Mouse (Mus musculus) retina, embryonic 14.5 days (tissue): ENCODE data around the gene Kifc3.
A peak's percentile ranks its signal among the peaks of the same experiment; 100 is the strongest.
"Not testable (repeated sequence)": the region's sequence is repeated elsewhere in the genome, so short reads cannot be mapped to it uniquely, and the experiment has no call there.

Experiments
- DNase-seq: peaks from one replicate; pipeline ENCODE4 v3.0.0-alpha.2; 2015; ENCODE audit warnings: low spot score

Gene Kifc3

DNA sequence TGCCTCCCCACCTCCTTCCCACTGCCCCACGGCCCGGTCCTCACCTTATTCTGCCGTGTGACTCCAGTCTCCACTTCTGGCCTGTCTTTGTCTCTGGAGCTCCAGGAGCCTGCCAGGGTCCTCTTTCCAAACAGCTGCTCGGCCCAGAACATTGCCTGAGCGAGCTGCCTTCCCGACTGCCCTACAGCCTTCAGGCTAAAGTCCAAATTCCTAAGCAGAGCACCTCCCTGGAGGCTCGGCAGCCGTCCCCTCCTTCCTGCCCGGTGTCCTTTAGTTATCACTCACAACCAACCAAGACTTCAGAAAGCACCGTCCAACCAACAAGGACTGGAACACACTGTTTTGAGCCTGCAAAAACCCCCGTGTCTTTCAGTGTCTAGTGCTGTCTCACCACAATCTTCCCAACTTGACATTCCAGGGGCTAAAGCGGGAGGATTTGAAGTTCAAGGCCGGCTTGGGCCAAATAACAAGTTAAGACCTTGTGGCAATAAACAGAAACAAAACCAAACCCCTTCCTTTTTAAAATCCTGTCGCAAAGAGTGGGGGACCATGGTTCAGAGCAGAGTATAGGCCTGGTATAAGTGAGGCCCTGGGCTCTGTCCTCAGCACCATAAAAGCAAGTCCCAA is at the start of gene Kifc3:
Gene Kifc3 (minus strand): TSS at position 164 of the 627 bp plus-strand sequence.
- no peak for DNase-seq

DNA sequence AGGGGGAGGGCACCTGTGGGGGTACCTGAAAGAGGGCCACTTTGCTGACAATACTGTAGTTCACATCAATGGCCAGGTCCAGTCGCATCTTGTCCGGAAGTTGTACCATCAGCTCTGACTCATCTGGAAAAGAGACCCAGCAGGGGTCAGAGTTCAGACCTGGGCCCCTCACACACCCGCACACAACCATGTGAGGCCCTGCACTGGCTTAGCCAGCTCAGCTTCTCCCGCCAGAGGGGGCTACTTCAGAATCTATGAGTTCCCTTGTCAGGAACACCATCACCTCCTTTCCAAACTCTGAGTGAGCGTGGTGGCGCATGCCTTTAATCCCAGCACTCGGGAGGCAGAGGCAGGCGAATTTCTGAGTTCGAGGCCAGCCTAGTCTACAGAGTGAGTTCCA is 49.4 kb upstream of the Kifc3 start:
- DNase-seq = peak; percentile 24

DNA sequence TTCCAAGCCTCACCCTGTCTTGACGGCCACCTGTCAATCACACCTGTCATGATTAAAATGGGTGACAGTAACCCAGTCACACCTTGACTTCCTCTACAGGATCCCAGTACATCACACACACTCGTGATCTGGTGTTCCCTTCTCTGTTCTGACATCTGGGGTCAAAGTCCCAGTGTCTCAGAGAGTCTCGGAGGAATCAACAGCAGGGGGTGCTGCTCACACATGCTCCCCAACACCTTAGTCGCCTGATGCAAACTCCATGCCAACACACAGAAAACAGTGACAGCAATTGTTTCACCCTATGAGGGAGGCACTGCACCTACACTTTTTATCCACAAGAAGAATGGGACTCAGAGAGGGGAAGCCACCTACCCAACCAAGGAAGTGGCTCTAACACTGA is 47.2 kb upstream of the Kifc3 start:
- DNase-seq = peak; percentile 16

DNA sequence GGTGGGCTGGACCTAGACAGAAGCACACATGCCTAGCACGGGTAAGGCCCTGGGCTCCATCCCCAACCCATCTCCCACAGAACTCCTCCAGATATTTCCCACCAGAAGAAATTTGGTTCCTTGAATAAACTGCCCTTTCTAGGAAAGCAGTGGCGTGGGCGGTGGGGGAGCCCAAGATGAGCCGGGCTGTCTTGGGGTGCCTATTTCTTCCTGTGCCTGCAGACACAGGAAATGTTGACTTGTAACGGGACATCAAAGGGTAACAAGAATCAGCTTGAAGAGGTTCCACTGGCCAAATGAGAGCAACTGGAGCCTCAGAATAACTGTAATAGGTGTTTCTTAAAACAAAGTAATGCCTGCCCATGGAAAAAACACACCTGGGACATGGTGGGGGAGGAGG is 44.7 kb upstream of the Kifc3 start:
- DNase-seq = no peak

DNA sequence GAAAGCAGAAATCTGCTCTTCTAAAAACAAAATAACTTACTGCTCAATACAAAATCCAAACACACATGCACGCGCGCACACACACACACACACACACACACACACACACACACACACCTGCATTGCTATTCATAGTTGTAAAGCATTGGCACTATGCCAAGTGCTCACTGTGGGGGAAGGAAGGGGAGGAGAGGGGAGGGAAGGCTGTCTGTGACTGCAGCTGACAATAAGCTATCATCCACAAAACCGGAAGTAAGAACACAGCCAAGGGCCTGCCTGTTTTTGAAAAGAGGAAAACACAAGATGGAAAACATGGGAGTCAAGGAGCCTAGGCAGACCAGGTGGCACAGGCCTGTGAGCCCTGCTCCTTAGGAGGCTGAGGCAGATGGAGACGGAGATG is 42.6 kb upstream of the Kifc3 start:
- no peak for DNase-seq

DNA sequence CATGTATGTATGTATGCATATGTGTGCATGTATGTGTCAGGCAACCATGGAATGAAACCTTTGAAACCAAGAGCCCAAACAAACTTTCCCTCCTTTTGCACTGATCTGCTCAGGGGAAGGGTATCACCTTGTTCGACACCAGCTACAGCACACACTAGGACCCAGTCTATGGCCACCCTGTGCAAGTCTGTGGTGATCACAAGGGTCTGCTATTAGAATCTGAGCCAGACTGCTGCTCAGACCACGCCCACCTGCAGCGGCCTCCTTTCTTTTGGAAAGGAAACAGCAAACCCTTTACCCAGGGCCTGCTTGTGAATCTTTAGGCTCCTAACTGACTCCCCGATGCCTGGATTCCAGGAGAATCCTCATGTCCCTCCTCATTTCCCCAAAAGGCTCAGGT is 41.2 kb upstream of the Kifc3 start:
- peak; percentile 13 for DNase-seq

DNA sequence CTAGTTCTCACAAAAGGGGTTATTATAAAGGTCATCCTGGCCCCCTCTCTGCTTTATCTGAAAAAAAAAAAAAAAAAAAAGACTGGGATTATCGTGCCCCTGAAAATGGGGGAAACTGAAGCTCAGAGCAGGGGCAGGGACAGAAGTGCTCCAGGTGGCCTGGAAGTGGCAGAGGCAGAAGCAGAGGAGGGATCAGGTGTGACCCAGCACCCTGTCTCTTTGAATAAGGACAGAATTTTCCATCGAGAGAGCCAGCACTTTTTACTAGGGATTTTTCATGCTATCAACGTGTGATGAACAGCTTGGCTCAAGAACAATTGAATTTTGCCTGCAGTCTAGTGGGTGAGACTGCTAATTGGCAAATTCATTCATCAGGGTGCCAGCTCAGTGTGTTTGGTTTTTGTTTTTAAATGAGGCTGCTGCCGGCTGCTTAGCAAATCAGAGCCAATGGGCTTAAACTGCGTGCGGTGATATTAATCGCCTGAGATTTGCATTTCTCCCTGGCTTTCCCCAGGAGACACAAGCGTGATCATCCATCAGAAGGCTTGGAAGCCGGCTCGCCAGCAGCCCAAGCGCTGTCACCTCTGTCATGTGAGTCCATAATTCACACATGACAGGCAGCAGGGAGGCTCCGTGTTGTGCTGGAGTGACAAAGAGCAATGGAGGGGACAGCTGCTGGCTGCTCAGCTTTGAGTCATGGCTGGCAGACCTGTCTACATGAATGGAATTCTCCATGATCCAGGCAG is 40.4 kb upstream of the Kifc3 start:
- DNase-seq = peak; percentile 63

DNA sequence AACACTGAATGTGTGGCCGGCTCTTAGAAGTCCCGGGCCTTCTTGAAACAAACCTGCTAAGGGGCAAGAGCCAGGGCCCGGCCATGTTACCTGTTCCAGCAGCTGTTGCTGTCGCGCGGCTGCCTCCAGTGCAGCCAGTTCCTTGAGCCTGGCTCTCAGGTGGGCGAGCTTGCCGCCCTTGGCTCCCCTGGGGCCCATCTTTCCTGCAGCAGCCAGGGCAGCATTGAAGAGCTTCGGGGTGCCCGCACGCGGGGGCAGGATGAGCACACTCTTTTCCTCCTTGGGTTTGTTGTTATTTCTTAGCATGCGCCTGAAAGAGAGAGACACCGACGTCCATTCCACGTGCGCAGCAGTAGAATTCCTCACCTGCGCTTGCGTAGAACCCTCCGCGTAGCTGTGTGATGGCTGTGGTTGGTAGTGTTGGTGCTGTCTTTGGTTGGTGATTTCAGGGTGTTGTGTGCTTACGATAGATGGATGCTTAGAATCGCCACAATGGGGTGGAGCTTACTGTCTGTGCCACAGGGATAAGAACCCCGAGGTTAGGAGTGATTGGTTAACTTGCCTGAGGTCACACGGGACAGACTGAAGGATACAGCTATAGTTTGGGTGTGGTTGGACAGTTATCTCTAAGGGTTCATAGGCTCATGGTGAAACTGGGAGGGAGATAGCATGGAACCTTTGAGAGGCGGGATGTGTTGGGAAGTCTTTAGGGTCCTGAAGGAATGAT is 39.6 kb upstream of the Kifc3 start:
- DNase-seq = no peak

DNA sequence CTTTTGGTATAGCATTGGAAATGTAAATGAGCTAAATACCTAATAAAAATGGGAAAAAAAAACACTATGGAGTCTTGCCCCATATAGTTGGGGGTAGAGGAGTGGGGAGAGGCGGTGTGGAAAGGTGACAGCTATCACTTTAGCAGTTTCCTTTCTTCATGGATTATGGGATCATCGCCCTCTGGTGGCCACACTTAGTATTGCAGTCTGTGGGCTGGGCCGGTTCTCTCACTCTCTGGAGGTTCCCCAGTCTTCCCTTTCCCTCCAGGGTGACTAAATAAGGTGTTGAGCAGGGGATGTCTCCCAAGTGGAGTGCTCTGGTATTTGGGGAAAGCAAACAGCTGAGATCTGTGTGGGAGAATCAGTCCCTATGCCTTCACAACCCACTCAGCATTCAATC is 33.1 kb upstream of the Kifc3 start:
- peak; percentile 84 for DNase-seq

DNA sequence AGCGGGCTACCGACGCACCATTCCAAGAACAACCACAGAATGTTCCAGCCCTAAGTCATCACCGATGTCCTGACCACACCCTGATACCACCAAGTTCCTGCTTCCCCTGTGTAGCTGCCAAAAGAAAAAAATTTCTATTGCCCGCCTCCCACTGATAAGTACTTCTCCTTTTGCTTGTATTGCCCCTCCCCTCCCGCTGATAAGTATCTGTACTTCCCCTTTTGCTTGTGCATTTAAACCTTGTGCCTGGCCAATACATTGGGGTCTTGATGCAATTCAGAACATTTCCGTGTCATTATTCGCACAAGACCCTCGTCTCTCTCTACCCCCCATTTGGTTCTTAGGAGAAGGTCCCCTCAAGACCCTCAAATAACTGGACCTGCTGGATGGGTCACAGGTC is 27.5 kb upstream of the Kifc3 start:
- DNase-seq = not testable (repeated sequence)

DNA sequence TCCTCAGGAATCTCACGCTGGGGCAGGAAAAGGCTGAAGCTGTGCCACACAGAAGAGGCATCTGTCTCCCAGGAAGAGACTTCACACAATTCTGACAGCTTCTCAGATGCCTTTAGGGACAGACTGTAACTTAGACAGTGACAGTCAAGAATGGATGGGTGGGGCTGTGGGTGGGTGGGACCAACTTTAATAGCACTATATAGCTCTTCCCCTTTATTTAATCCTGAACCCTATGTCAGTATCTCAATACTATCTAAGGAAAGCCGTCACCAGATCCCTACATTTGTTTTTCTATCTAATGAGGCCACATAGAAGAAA is 24.5 kb upstream of the Kifc3 start:
- no peak for DNase-seq

DNA sequence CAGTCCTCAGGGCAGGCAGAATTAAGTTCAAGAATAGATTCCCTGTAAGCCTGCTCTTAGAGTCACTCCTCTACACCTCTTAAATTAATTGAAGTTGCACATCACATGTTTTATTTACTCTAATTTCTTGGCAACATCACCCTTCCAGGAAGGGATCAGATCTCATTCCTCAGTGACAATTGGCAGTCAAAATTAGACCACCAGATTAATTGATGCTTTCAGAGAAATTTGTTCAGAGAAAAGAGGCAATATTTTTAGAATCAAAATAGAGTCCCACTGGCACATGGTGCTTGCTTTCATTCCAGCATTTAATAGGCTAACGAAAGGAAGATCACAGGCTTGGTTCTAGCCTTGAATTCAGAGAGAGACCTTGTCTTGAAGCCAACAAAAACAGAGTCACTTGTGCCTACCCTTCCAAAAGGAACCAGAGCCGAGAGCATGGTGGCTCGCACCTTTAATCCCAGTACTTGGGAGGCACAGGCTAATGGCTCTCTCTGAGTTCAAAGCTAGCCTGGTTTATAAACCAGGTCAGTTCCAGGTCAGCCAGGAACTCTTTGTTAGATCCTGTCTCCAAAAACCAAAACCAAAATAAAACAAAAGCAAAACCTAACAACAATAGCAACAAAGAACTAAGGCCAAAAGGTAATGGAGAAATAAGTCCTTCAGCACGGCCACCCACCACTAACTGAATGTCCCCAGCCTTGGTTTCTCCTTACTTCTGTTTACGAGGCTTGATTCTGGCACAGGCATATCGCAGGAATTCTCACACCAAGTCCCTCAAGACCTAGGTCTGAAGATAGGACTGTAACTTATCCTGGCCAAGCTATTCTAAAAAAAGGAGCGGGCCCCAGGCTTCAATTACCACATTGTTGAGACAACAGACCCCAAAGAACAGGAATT is 23.9 kb upstream of the Kifc3 start:
- DNase-seq = no peak

DNA sequence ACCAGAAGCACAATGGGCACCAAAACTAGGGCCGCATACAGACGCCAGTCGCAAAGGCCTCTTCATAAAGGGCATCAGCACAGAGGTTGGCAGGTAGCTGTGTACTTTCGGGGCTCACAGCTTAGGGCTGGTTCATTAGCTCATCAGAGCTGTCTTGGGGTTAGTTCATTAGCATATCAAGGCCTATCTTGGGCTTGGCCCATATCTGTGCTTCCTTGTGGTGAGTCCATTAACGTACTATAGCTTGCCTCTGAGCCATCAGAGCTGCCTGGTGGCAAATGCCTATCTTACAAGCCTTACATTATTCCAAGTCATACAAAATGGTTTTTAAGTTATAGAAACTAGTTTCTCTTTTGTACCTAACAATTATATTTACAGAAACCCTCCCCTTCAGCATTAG is 21.4 kb upstream of the Kifc3 start:
- no peak for DNase-seq

DNA sequence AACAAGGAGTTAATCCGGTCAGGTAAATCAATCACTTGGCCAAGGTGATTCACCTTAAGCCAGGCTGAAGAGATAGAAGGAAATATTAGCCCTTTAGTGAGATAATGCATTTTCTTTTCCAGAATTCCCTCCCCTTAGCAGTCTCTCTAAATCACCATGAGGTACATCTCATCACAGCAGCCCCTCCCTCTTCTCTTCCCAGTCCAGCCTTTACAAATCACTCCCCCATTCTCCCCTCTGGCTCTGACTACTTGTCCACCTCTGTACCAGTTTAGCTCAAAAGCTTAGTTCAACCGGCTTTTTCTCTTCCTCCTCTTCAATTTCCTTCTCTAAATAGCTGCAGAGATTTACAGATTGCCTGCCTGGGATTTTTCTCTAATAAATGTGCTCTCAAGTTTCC is 18.4 kb upstream of the Kifc3 start:
- no peak for DNase-seq

DNA sequence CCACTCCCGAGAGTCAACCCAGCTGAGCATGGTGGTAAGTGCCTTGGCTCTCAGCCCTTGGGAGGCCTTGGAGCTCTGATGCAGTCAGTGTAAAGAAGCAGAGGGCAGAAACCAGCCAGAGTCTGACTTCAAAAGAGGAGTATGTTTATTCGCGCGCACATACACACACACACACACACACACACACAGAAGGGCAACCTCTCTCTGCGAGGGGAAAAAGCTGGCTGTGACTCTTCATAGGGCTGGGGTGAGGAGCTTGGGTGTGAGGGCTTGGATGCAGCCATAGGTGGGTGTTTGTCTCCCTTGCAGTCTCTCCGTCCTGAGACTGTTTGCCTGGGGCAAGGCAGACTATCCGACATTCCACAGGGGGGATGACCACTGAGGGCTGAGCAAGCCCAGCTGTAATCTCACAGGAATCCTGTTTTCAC is 18.0 kb upstream of the Kifc3 start:
- no peak for DNase-seq

DNA sequence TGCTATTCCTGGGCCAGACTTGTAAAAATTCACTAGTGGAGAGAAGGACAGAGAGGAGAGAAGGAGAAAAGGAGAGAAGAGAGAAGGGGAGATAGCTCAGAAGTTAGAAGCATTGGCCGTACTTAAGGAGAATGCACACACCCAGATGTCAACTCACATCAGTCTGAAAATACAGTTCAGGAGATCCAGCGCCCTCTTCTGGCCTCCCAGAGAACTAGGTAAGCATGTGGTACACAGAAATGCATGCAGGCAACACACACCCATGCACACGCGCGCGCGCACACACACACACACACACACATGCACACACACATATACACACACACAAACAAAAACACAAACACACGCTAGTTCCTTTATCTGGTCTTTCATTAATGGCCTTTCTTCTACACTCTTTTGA is 17.0 kb upstream of the Kifc3 start:
- no peak for DNase-seq

DNA sequence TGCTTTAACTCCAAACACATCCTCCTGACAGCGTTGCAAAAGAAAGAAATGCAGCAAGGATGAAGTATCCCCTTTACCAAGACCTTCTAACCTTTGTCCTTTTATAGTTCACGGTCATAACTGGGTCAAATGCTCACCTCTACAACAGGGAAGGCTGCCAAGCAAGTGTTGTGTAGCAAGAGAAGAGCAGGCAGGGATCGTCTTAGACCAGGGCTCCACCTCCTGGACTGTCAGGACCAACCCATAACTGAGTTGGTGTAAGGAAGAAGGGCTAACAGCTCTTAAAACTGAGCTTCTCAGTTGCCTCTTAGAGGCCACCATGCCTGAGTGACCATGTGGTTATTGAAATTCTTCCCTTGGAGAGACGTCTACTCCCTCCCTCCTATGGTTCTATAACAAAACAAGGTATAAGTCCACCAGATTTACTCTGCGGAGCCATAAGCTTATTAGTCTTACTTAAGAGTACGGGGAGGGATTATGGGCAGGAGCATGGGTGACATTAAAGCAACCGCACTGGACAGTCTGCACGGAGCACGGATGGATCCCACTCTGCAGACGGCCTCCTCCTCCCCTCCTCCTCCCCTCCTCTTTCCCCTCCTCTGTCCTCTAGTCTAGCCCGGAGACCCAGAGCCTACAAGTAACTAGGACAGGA is 13.2 kb upstream of the Kifc3 start:
- no peak for DNase-seq

DNA sequence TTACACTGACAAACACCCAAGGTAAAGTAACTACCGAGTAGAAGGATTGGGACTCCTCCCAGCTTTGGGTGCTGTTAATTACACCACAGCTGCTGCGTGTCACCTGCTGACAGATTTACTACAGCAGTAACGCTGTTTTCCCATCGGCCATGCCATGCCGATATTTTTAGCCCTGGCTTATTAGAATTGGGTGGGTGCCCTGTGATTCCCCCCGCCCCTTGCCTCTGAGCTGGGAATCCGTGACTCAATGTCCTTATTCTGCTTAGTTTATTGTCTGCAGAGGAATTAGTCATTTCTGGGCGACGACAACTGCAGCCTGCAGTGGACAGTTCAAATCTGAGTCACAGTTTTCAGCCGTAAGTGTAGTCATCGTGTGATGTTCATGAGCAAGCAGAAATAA is 7.3 kb upstream of the Kifc3 start:
- no peak for DNase-seq

DNA sequence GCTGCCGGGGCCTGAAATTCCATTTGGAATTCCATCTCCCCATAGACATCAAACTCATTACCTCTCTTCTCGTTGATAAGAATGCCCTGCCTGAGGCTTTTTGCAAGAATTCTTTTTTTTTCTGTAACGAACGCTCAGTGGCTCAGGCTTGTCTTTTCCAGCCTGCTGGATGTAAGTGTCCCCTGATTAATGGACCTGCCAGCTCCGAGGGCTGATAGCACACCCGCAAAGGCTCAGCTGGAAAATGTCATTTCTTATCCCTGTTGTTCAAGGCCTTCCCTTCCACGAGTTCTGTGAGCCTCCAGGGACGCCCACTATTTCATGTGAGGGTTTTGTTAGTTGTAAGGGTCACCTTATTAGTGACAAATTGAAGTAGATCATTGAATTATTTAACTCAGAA is 3.3 kb upstream of the Kifc3 start:
- DNase-seq = no peak

DNA sequence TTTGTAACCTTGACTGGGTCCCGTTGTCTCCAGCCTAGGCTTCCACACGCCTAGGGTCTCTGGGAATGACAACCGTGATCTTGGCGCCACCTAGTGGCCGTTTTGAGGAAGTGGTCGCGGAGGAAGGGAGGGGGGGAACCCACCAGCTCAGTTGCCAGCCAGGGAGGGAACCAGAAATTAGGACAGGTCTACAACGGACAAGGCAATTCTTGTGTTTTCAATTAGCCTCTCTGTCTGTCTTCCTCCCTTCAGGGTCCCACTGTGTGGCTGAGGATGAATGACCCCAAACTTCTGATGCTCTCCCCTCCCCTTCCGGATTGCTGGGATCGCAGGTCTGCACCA is 1.4 kb upstream of the Kifc3 start:
- DNase-seq = peak; percentile 91

DNA sequence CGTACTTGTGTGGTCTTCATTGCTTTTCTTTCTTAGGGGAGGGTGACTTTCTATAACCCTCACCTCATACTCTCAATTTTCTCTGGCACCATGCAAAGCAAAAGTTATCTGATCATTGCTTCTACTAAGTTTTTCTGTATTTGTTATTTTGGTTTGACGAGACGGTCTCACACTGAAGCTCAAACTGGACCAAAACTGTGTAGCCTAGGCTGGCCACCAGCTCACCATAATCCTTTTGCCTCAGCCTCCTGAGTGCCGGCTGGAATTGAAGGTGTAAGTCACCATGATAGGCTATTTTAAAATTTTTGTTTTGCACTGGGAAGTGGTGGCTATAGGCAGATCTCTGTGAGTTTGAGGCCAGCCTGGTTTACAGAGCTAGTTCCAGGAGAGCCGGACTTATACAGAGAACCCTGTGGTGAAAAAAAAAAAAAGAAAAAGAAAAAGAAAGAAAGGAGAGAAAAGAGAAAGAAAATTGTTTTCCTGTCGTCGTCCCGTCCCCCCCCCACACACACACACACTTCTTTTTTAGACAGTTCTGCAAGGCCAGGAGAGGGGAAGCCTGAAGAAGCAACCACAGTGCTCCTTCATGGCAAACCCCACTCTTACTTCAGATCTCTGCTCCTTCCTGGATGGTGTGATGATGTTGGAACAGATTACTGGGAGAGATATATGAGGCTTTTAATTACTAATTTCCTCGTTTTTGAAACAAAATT is 870 bp upstream of the Kifc3 start:
- no peak for DNase-seq
